Mouse (Mus musculus) embryonic fibroblast, embryonic 13.5 days (primary cell): ENCODE data around the gene Eif4g2.

Source experiments
- CTCF ChIP-seq: IDR thresholded peaks from 2 replicates; pipeline ENCODE4 v1.5.1; 2011; ENCODE audit warnings: mild to moderate bottlenecking, control low read depth, low read length, moderate library complexity, borderline replicate concordance; ENCODE audit not compliant: insufficient read depth
- POLR2A ChIP-seq: IDR thresholded peaks from 2 replicates; pipeline ENCODE4 v1.6.1; 2011; ENCODE audit warnings: low read depth, mild to moderate bottlenecking, control low read depth, low read length, moderate library complexity

DNA sequence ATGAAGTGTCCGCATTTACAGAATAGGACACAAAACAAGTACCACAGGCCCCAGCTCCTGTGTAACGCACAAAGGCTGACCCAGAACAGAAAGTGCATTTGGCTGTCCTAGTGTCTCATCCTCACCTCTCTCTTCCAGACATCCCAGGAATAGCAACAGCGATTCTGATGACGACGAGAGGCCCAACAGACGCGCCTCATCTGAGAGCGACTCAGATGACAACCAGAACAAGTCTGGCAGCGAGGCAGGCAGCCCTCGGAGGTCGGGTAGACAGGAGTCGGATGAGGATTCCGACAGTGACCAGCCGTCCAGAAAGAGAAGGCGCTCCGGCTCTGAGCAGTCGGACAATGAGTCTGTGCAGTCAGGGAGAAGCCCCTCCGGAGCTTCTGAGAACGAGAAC, 27.6 kb downstream of the Eif4g2 start:
- TF ChIP-seq CTCF (no peak), POLR2A (no peak)
